Mouse (Mus musculus): ENCODE results near the gene Gm3139. TPM values are rescaled to one million over a fixed set of nuclear protein-coding genes. Genes with fewer than 3 reads are reported as not detected.

Gene Gm3139
- 0.69 TPM for polyA plus RNA-seq (2017; shearing (Covaris generic))

GRCm38 (mm10) chr5:94525987-94526386 lies at the start of gene Gm3139:
Gene Gm3139, plus strand, starts transcription at chr5:94526287.

Other genes starting within 250 kb of the Gm3139 start
- not detected for gene A430089I19Rik, start 219.5 kb upstream of the Gm3139 start, polyA plus RNA-seq (2017; shearing (Covaris generic))
- not detected for gene Gm6502, start 211.9 kb upstream of the Gm3139 start, polyA plus RNA-seq (2017; shearing (Covaris generic))
- not detected for gene AA792892, start 186.5 kb upstream of the Gm3139 start, polyA plus RNA-seq (2017; shearing (Covaris generic))
- not detected for gene Gm7682, start 80.5 kb upstream of the Gm3139 start, polyA plus RNA-seq (2017; shearing (Covaris generic))
- gene Gm3147, start 90.1 kb downstream of the Gm3139 start, polyA plus RNA-seq (2017; shearing (Covaris generic)) = not detected
- gene Gm6509, start 97.7 kb downstream of the Gm3139 start, polyA plus RNA-seq (2017; shearing (Covaris generic)) = not detected
- not detected for gene Gm6205, start 122.1 kb downstream of the Gm3139 start, polyA plus RNA-seq (2017; shearing (Covaris generic))